Mouse (Mus musculus): ENCODE measurements around the gene 2310030G06Rik. TPM values are rescaled to one million over a fixed set of nuclear protein-coding genes. Genes with fewer than 3 reads are reported as not detected.

Gene 2310030G06Rik
- not detected for total RNA-seq (2023)

GRCm38 (mm10) chr9:50746214-50746677, at the start of gene 2310030G06Rik:
TSS of gene 2310030G06Rik (minus strand) at chr9:50746536.

GRCm38 (mm10) chr9:50774991-50775612, 28.8 kb upstream of the 2310030G06Rik start, which contains the start of the genes Alg9 and 1110032A03Rik:
TSS of gene Alg9 (plus strand) at chr9:50775019.
TSS of gene 1110032A03Rik (minus strand) at chr9:50775520.

GRCm38 (mm10) chr9:50768107-50769002, 22.0 kb upstream of the 2310030G06Rik start, which contains the start of gene Fdxacb1:
TSS of gene Fdxacb1 (plus strand) at chr9:50768236.

DNA sequence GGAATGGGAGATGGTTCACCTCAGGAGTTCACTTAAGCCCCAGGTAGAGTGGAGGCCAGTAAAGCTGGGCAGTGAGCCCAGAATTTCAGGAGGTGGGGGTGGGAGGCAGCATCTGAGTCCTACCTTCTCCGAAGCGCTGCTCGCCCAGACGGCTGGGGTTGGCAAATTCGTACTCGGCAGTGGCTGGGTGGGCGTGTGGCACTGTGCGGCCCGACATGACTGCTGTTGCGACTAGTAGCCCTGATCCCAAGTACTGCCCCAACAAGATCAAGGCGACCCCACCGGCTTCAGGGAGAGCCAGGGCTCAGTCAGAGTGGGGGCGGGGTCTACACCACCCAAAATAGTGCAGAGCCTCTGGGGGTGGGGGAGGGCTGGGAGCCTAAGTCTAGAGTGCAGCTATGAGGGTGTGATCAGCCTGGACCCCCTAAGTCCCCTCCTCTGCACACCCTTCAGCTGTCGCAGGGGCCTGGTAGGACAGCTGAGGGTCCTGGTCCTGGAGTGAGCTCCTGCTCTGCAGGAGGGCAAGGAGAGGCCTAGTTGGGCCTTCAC, 5.8 kb upstream of the 2310030G06Rik start, which contains the start of gene Hspb2:
Hspb2 (minus strand) TSS at position 301 of the 549 bp plus-strand sequence.

DNA sequence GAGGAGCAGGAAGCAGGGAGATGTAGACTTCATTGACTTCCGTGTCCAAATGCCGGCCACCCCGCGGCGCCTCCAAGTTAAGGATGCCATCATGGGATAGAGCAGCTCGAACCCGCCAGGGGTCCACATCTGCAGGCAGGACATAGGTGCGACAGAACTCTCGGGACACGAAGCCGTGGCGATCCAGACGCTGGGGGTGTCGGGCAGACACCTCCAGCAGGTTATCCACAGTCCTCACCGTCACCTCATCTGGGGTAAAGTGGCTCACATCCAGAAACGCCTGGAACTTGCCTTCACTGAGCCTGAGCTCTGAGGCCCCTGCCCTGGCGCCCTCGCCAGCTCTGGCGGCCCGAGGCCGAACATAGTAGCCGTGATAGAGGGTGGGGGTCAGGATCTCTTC, 5.0 kb upstream of the 2310030G06Rik start, which contains the start of gene Cryab:
Cryab (plus strand) TSS at position 3 of the 400 bp plus-strand sequence.

GRCm38 (mm10) chr9:50738914-50739870, 7.1 kb downstream of the 2310030G06Rik start, which contains the start of gene Dixdc1:
TSS of gene Dixdc1 (minus strand) at chr9:50739517.

Other genes with a start within 250 kb of the 2310030G06Rik start
- 10 to 100 TPM; 46.4 to 59.4 TPM for gene Pts, start 217.8 kb downstream of the 2310030G06Rik start, total RNA-seq (2023)
- 10 to 100 TPM; 75.6 to 81.6 TPM for gene Il18, start 191.7 kb downstream of the 2310030G06Rik start, total RNA-seq (2023)
- gene Bco2, start 191.4 kb downstream of the 2310030G06Rik start, total RNA-seq (2023), result 1 to 10 TPM; 7.6 to 8.3 TPM
- gene Tex12, start 185.2 kb downstream of the 2310030G06Rik start, total RNA-seq (2023), result not detected
- gene Sdhd, start 142.7 kb downstream of the 2310030G06Rik start, total RNA-seq (2023), result 10 to 100 TPM; 70.1 to 82.1 TPM
- 10 to 100 TPM; 51.5 to 54.9 TPM for gene Timm8b, start 142.6 kb downstream of the 2310030G06Rik start, total RNA-seq (2023)
- under 1 TPM in 1 of 2 experiments, not detected in 1; 0.43 TPM for gene Pih1d2, start 129.2 kb downstream of the 2310030G06Rik start, total RNA-seq (2023)
- 10 to 100 TPM; 19.4 to 23.7 TPM for gene Nkapd1, start 129.1 kb downstream of the 2310030G06Rik start, total RNA-seq (2023)
- 10 to 100 TPM; 27.2 to 27.5 TPM for gene Dlat, start 86.8 kb downstream of the 2310030G06Rik start, total RNA-seq (2023)
- not detected for gene Dixdc1, start 7.0 kb downstream of the 2310030G06Rik start, total RNA-seq (2023)
- gene Cryab, start 4.8 kb upstream of the 2310030G06Rik start, total RNA-seq (2023), result 1 to 10 TPM; 2.0 to 4.1 TPM
- gene Hspb2, start 5.8 kb upstream of the 2310030G06Rik start, total RNA-seq (2023), result not detected
- gene Fdxacb1, start 21.7 kb upstream of the 2310030G06Rik start, total RNA-seq (2023), result 10 to 100 TPM in 1 of 2 experiments, 1 to 10 TPM in 1; 10.0 to 12.1 TPM
- 10 to 100 TPM; 13.0 to 18.8 TPM for gene Alg9, start 28.5 kb upstream of the 2310030G06Rik start, total RNA-seq (2023)
- gene 1110032A03Rik, start 29.0 kb upstream of the 2310030G06Rik start, total RNA-seq (2023), result 10 to 100 TPM in 1 of 2 experiments, 1 to 10 TPM in 1; 9.5 to 15.7 TPM
- 10 to 100 TPM; 27.8 to 30.5 TPM for gene Ppp2r1b, start 98.8 kb upstream of the 2310030G06Rik start, total RNA-seq (2023)

Measured in monocyte, adult 59 days (primary cell).